Mouse (Mus musculus) macrophage (primary cell): ENCODE results near the gene Bicdl1. TPM values are rescaled to one million over a fixed set of nuclear protein-coding genes. Genes with fewer than 3 reads are reported as not detected.
"Not testable (repeated sequence)": the region's sequence is repeated elsewhere in the genome, so short reads cannot be mapped to it uniquely, and the experiment has no call there.

Source experiments
- H3K27ac ChIP-seq: fragments of 350-480 bp; formaldehyde crosslinking; 2 replicates; pipeline ENCODE4 v1.9.0; 2021
- H3K36me3 ChIP-seq: fragments of 350-480 bp; formaldehyde crosslinking; 2 replicates; pipeline ENCODE4 v1.9.0; 2021; ENCODE audit errors: inconsistent target
- H3K4me3 ChIP-seq: fragments of 350-480 bp; formaldehyde crosslinking; 2 replicates; pipeline ENCODE4 v1.9.0; 2021; ENCODE audit errors: inconsistent target
- H3K79me2 ChIP-seq: fragments of 350-480 bp; formaldehyde crosslinking; 2 replicates; pipeline ENCODE4 v1.9.0; 2021; ENCODE audit errors: inconsistent target
- WGBS: methylation state at CpG from one replicate; pipeline ENCODE4 v1.1.7; 2026; ENCODE audit warnings: inconsistent platforms; ENCODE audit not compliant: missing documents; 5-methylcytosine and 5-hydroxymethylcytosine counted together
- polyA plus RNA-seq: library from polyadenylated mRNA; stranded (reverse); fragments of 250-400 nt; gene quantifications from 3 replicates; pipeline ENCODE4 v1.2.4, GENCODE M21; 2018; ENCODE audit warnings: inconsistent platforms
- total RNA-seq, 78 experiments: library from RNA; depleted of rRNA; stranded (reverse); fragments of 250-400 nt; gene quantifications; 1 replicate in 9 of 78; 2 replicates in 24 of 78; 3 replicates in 43 of 78; 4 replicates in 2 of 78; pipeline ENCODE4 v1.2.4; 2018; ENCODE audit warnings: inconsistent platforms in 56 of 78

Bicdl1 gene
- 1 to 10 TPM in 20 of 26 experiments, under 1 TPM in 5, not detected in 1; 0.62 to 9.3 (median 2.4) TPM for total RNA-seq (2018; cell fraction: chromatin; rRNA removed)
- 1 to 10 TPM in 22 of 26 experiments, under 1 TPM in 4; 0.47 to 5.1 (median 2.6) TPM for total RNA-seq (2018; cell fraction: cytosol; rRNA removed)
- 1 to 10 TPM in 22 of 26 experiments, under 1 TPM in 4; 0.50 to 5.7 (median 1.7) TPM for total RNA-seq (2018; cell fraction: nucleus; rRNA removed)
- polyA plus RNA-seq, result 2.0 to 3.9 TPM (median 2.5 TPM) in 3 replicates

GRCm38 (mm10) chr5:115731001-115731731 is at the start of gene Bicdl1:
Gene Bicdl1 (minus strand): TSS chr5:115731621.
- 1% methylated on average over 48 of the region's 83 CpGs for WGBS
- Histone ChIP-seq H3K4me3 (no peak within 1 kb of the TSS), H3K79me2 (no peaks in the 10 kb centered on the region), H3K27ac (no peak within 1 kb of the TSS), H3K36me3 (no peaks in the 10 kb centered on the region)

GRCm38 (mm10) chr5:115776911-115777310 is 45.5 kb upstream of the Bicdl1 start:
- Histone ChIP-seq H3K27ac (no peak overlapping the region), H3K36me3 (no peaks in the 10 kb centered on the region), H3K4me3 (no peak overlapping the region), H3K79me2 (no peaks in the 10 kb centered on the region)
- 86% methylated on average over 4 of the region's 4 CpGs for WGBS

- no peaks in the 10 kb centered on the region for H3K79me2 ChIP-seq
- no peaks in the 10 kb centered on the region for H3K36me3 ChIP-seq
- WGBS, result 81% methylated on average over 3 of the region's 4 CpGs
- no peak overlapping the region for H3K27ac ChIP-seq
- H3K4me3 ChIP-seq, result no peak overlapping the region
These were observed 43.9 kb upstream of the Bicdl1 start for GRCm38 (mm10) chr5:115775350-115775749.

- Histone ChIP-seq H3K79me2 (no peaks in the 10 kb centered on the region), H3K27ac (no peak overlapping the region), H3K36me3 (no peaks in the 10 kb centered on the region), H3K4me3 (no peak overlapping the region)
- 82% methylated on average over 3 of the region's 4 CpGs for WGBS
These were observed 38.6 kb upstream of the Bicdl1 start for GRCm38 (mm10) chr5:115770048-115770447.

GRCm38 (mm10) chr5:115769116-115769515 is 37.7 kb upstream of the Bicdl1 start:
- H3K27ac ChIP-seq, result no peak overlapping the region
- H3K4me3 ChIP-seq, result no peak overlapping the region
- no peaks in the 10 kb centered on the region for H3K79me2 ChIP-seq
- WGBS, result 98% methylated on average over 4 of the region's 4 CpGs
- H3K36me3 ChIP-seq, result no peaks in the 10 kb centered on the region

- 88% methylated on average over 8 of the region's 8 CpGs for WGBS
- Histone ChIP-seq H3K79me2 (no peaks in the 10 kb centered on the region), H3K36me3 (no peaks in the 10 kb centered on the region), H3K27ac (no peak overlapping the region), H3K4me3 (no peak overlapping the region)
These were observed 35.4 kb upstream of the Bicdl1 start for GRCm38 (mm10) chr5:115766821-115767220.

- H3K4me3 ChIP-seq, result no peak overlapping the region
- 89% methylated on average over 2 of the region's 2 CpGs for WGBS
These were observed 32.6 kb upstream of the Bicdl1 start for GRCm38 (mm10) chr5:115763981-115764380.

GRCm38 (mm10) chr5:115760903-115761302 is 29.5 kb upstream of the Bicdl1 start:
- Histone ChIP-seq H3K27ac (no peak overlapping the region), H3K36me3 (no peaks in the 10 kb centered on the region), H3K79me2 (no peaks in the 10 kb centered on the region), H3K4me3 (no peak overlapping the region)
- 68% methylated on average over 11 of the region's 11 CpGs for WGBS

More at GRCm38 (mm10) chr5:115763981-115764380, 32.6 kb upstream of the Bicdl1 start:
- no peaks in the 10 kb centered on the region for H3K79me2 ChIP-seq
- H3K36me3 ChIP-seq, result no peaks in the 10 kb centered on the region
- no peak overlapping the region for H3K27ac ChIP-seq

- Histone ChIP-seq H3K36me3 (no peaks in the 10 kb centered on the region), H3K4me3 (no peak overlapping the region), H3K79me2 (no peaks in the 10 kb centered on the region), H3K27ac (no peak overlapping the region)
- WGBS, result 41% methylated on average over 10 of the region's 10 CpGs
These were observed 27.2 kb upstream of the Bicdl1 start for GRCm38 (mm10) chr5:115758431-115759180.

GRCm38 (mm10) chr5:115757516-115757915 is 26.1 kb upstream of the Bicdl1 start:
- no peaks in the 10 kb centered on the region for H3K79me2 ChIP-seq
- 95% methylated on average over 8 of the region's 8 CpGs for WGBS

GRCm38 (mm10) chr5:115755501-115755900 is 24.1 kb upstream of the Bicdl1 start:
- Histone ChIP-seq H3K36me3 (no peaks in the 10 kb centered on the region), H3K79me2 (no peaks in the 10 kb centered on the region), H3K4me3 (no peak overlapping the region), H3K27ac (no peak overlapping the region)
- 82% methylated on average over 4 of the region's 7 CpGs for WGBS

More at GRCm38 (mm10) chr5:115757516-115757915, 26.1 kb upstream of the Bicdl1 start:
- Histone ChIP-seq H3K4me3 (no peak overlapping the region), H3K36me3 (no peaks in the 10 kb centered on the region), H3K27ac (no peak overlapping the region)

- Histone ChIP-seq H3K79me2 (no peaks in the 10 kb centered on the region), H3K36me3 (no peaks in the 10 kb centered on the region), H3K27ac (no peak overlapping the region), H3K4me3 (no peak overlapping the region)
- whole genome bisulfite sequencing, result 80% methylated on average over 9 of the region's 9 CpGs
These were observed 23.4 kb upstream of the Bicdl1 start for GRCm38 (mm10) chr5:115754831-115755230.

GRCm38 (mm10) chr5:115752883-115753282 is 21.5 kb upstream of the Bicdl1 start:
- Histone ChIP-seq H3K4me3 (no peak overlapping the region), H3K36me3 (no peaks in the 10 kb centered on the region), H3K79me2 (no peaks in the 10 kb centered on the region), H3K27ac (no peak overlapping the region)
- WGBS, result 21% methylated on average over 4 of the region's 5 CpGs

- 92% methylated on average over 9 of the region's 9 CpGs for WGBS
These were observed 20.5 kb upstream of the Bicdl1 start for GRCm38 (mm10) chr5:115751916-115752315.

GRCm38 (mm10) chr5:115748316-115748715 is 16.9 kb upstream of the Bicdl1 start:
- no peak overlapping the region for H3K27ac ChIP-seq

More at GRCm38 (mm10) chr5:115751916-115752315, 20.5 kb upstream of the Bicdl1 start:
- not testable (repeated sequence) for H3K79me2 ChIP-seq, H3K4me3 ChIP-seq, H3K36me3 ChIP-seq, H3K27ac ChIP-seq

More at GRCm38 (mm10) chr5:115748316-115748715, 16.9 kb upstream of the Bicdl1 start:
- Histone ChIP-seq H3K36me3 (no peaks in the 10 kb centered on the region), H3K4me3 (no peak overlapping the region), H3K79me2 (no peaks in the 10 kb centered on the region)
- 86% methylated on average over 8 of the region's 8 CpGs for WGBS
